Comparison of ENCODE assay signal across 14 mouse cellular contexts in genomic region chr9:30580500-30580899, GRCm38 (mm10).
"Had no signal": no experiment of that assay in that cellular context is flagged by ENCODE, and none has a peak within 500 bp of the region (broad histone marks: within the 10 kb centered on the region; RNA-seq: fewer than 3 reads in every experiment).

No protein-coding gene starts in this region.

- H3K36me3 ChIP-seq: limb, embryonic 10.5 days; liver, embryonic 13.5 days; lung, embryonic 15.5 days; midbrain, embryonic 13.5 days; neural tube, embryonic 15.5 days; stomach, embryonic 15.5 days had no signal

- H3K4me2 ChIP-seq: liver, embryonic 13.5 days; lung, embryonic 15.5 days; midbrain, embryonic 13.5 days; neural tube, embryonic 15.5 days; stomach, embryonic 15.5 days had no signal

- H3K27ac ChIP-seq: layer of hippocampus, adult 2 months; limb, embryonic 10.5 days; liver, embryonic 13.5 days; lung, embryonic 15.5 days; midbrain, embryonic 13.5 days; neural tube, embryonic 15.5 days; stomach, embryonic 15.5 days had no signal

- H3K4me3 ChIP-seq: layer of hippocampus, adult 2 months; limb, embryonic 10.5 days; liver, embryonic 13.5 days; lung, embryonic 15.5 days; midbrain, embryonic 13.5 days; myocyte; neural tube, embryonic 15.5 days; stomach, embryonic 15.5 days had no signal

- DNase-seq: kidney, postnatal 10 days; kidney, postnatal 4 days; liver, embryonic 13.5 days; liver, postnatal 0 days; spleen, adult 18-20 months; thymus, adult 2 months; thymus, postnatal 25 days had no signal

- ATAC-seq: liver, postnatal 0 days; midbrain, embryonic 13.5 days had no signal

- H3K4me1 ChIP-seq: liver, embryonic 13.5 days; lung, embryonic 15.5 days; midbrain, embryonic 13.5 days; neural tube, embryonic 15.5 days; stomach, embryonic 15.5 days had no signal

- H3K27me3 ChIP-seq: liver, embryonic 13.5 days; lung, embryonic 15.5 days; midbrain, embryonic 13.5 days; neural tube, embryonic 15.5 days; stomach, embryonic 15.5 days had no signal

- H3K9me3 ChIP-seq: limb, embryonic 10.5 days; liver, embryonic 13.5 days; lung, embryonic 15.5 days; midbrain, embryonic 13.5 days; neural tube, embryonic 15.5 days; stomach, embryonic 15.5 days had no signal

- H3K9ac ChIP-seq: liver, embryonic 13.5 days; liver, postnatal 0 days; lung, embryonic 15.5 days; midbrain, embryonic 13.5 days; neural tube, embryonic 15.5 days; stomach, embryonic 15.5 days had no signal
